Mouse (Mus musculus): ENCODE data around the gene Ptpn14. TPM values are rescaled to one million over a fixed set of nuclear protein-coding genes. Genes with fewer than 3 reads are reported as not detected.

The Ptpn14 gene
- total RNA-seq, 2 experiments from 2014 or later, result 9.7 to 13.0 TPM

DNA sequence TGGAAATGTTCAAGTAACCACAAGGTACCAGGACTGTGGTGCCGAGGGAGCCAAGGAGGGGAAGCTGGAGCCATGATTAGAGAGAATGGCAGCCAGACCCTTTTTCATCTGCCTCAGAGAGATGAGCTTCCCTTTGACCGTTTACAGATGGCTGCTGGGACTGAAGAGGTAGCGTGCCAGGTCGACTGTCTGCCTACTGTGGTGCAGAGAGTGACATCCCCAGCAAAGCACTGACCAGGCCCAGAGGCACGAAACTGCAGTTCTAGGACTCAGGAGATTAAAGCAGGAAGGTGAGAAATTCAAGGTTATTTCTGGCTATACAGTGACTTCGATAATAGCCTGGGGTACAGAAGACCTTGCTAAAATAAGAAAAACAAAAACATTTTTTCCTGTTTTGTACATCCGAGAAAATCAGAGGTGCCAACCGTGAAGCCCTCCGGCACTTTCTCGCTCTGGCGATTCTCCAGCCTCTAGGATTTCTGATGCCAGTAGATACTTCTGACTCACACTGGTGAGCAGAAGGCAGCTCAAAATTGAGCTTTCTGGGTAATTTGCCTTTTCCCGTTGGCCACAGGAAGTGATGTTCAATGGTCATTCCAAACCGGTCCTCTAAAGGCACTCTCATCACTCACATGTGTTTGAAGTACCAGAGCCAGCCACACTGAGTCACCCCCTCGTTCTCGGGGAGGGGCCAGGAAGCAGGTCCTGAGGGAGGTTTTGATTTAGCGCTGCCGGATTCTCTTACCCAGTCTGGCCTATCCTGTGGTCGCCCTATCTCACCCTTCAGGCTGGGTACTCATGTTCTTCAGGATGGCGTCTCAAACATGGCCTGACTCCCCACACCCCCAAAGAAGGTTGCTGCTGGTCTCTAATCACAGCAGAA is 11.9 kb upstream of the Ptpn14 start:
- no peak for DNase-seq
- intact Hi-C loops (cut with DNase I), result no loop called here

DNA sequence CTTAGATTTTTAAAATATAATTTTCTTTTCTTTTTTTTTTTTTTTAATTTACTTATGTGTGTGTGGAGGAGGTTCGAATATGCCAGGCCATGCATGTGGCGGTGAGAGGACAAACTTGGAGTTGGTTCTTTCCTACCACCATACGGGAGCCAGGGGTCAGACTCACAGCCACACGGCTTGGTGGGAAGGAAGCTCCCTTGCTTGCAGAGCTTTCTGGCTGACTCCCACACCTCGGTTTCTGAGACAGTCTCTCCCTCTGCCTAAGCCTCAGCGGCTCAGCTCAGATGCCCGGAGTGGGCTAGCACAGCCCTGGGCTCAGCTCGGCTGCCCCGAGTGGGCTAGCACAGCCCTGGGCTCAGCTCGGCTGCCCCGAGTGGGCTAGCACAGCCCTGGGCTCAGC is 10.5 kb upstream of the Ptpn14 start:
- intact Hi-C loops (cut with DNase I), result no loop called here
- DNase-seq, result no peak

DNA sequence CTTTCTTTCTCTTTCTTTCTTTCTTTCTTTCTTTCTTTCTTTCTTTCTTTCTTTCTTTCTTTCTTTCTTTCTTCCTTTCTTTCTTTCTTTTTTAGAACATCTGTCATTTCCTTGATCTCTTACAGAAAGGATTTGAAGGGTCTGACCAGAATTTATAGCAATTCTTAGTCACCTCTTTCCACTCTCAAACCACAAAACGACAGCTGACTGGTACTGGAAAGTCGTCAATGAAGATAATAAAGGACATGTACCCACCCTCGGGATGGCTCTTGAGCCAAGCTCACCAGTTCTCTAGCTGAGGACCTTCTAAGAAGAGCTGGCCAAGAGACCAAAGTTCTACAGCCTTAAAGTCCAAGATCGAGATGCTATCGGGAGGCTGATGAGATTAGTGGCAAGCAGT is 9.5 kb upstream of the Ptpn14 start:
- DNase-seq, result no peak
- intact Hi-C loops (cut with DNase I), result no loop called here

DNA sequence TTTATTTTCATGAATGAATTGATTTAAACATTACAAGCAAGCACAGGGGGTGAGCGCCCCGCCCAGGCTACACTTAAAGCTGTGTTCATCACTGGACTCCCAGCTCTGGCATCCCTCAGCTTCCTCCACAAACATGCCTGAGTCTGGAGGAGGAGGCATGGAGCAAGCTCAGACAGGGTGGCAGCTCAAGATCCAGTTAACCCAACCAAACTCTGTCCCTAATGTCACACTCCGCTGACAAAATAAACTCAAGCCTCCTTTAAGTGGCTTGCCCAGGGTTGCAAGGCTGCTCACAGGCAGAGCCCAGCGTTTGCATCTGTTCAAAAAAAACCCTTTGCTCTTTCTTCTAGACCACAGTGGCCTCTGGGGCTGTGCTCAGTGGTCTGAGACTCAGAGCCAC is 1.9 kb upstream of the Ptpn14 start:
- no peak for DNase-seq
- intact Hi-C loops (cut with DNase I), result no loop called here

DNA sequence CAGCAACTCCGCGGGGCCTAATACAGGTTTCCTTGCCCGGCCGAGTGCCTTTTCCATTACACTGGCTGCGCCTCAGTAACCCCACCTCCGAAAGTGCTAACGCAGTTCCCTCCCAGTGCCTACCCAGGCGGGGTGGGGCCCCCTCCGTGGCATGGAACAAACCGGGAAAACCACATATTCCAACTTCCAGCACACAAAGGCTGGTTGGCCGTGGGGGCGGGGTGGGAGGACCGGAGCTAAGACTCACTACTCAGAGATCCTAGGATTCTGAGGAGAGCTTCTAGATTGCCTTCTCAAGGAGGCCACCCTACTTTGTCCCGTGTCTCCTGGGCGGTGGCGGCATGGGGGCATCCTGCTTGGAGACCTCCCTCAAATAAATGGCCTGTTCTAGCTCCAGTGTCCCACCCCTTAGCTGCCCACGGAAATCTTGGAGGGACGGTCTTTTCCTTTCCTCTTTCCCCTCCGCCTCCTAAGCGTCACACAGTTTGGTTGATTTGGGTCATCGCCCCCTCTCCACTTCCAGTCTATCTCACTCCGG is 653 bp upstream of the Ptpn14 start:
- intact Hi-C loops (cut with DNase I), result no loop called here
- peak in 1 of 2 experiments; percentile 65 for DNase-seq

DNA sequence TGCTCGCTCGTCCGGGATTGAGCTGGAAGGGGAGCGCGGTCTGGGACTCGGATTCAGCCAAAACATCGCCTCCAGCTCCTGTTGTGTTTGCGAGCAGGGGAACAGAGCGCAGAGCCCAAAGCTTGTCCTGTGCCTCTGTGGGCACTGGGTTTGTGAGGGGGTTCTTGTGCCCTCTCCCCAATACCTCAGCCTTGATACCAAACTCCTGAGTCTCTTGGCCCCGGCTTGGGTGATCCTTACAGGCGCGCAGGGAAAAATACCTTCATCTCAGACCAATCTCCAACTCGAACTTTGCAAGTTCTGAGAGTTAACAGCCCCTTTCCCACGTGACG is 682 bp downstream of the Ptpn14 start:
- DNase-seq, result no peak
- intact Hi-C loops (cut with DNase I), result loop anchor here (2.0 kb wide), 1 partner anchor 82 kb away; no protein-coding TSS in a partner anchor

DNA sequence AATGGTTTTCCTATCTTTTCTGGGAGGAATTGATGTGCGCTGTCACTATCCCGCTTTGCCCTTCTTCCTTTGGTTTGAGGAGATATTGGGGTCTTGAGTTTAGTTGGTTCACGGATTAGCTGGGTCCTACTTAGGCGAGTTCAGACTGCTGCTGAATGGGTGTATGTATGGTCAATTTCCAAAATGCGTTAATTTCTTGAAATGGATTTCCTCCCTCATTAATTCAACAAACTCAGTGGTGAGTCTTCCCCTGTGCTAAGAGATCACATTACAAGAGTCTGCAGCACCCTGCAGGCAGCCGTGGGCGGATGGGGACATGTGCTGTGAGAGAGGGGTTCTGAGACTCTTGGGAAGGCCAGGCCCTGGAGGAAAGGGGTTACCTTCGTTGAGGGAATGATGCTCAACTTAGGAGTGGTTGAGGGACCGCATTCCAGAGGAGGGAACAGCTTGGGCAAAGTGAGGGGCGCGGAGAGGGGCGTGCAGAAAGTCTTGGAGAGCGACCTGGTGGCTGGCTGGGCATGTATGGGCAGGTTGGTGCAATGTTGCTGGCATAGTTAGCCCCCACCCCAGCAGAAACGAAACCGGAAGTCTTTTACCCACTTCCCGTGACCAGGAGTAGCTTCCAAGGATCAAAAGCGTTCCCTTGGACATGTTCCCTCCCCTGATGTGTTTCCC is 1.2 kb downstream of the Ptpn14 start:
- no peak for DNase-seq
- intact Hi-C loops (cut with DNase I), result loop anchor here (2.0 kb wide), 1 partner anchor 82 kb away; no protein-coding TSS in a partner anchor

DNA sequence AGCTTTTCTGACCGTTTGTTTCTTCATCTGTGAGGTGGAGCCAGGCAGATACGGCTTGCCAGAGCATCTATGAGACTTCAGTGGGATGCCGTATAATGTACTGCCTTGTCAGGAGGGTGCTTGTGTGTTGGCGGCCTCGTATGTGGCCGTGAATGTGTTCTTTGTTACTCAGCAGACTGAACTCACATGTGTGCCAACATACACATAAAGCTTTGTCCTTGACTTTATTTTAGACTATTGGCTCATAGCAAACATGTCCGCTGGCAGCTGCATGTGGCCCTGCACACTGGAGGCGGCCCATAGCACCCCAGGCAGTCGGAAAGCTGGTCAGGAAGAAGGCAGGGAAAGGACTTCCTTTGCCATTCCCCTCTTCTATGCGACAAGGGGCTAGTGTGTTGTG is 3.6 kb downstream of the Ptpn14 start:
- intact Hi-C loops (cut with DNase I), result no loop called here
- DNase-seq, result no peak

DNA sequence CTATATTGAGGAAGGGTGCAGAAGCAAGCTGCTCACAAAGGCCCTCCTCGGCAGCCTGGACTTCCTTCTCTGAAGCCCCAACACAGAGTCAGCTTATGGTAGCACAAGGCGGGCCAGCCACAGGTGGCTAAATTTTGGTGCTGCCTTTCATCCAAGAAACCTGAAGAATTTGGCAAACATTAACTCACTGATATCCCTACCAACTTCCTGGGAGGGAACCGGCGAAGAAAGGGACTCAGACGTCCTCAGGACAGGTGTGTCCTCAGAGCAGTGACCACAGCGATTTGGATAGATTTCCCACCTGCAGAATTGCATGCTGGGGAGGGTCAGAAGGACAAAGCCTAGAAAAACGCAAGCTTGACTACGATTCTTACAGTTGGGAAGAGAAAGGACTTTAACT is 4.1 kb downstream of the Ptpn14 start:
- intact Hi-C loops (cut with DNase I), result no loop called here

DNA sequence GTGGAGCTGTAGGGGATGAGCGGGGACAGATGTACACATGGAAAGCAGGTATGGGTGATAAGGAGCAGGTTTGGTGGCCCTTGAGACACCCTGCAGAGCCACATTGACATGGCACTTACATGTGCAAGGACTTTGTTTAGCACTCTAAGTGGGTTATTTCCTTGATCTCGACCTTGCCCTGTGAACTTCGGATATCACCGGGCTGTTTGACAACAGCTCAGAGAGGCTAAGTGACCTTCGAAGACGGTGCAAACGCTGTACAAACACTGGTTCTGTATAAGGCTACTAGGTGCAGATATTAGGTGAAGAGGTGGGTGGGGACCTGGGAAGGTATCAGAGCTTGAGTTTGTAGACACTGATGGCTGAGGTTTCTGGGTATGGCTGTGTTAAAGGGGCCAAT is 12.0 kb downstream of the Ptpn14 start:
- no peak for DNase-seq
- intact Hi-C loops (cut with DNase I), result no loop called here

More for the DNA sequence above, 4.1 kb downstream of the Ptpn14 start:
- DNase-seq, result no peak

DNA sequence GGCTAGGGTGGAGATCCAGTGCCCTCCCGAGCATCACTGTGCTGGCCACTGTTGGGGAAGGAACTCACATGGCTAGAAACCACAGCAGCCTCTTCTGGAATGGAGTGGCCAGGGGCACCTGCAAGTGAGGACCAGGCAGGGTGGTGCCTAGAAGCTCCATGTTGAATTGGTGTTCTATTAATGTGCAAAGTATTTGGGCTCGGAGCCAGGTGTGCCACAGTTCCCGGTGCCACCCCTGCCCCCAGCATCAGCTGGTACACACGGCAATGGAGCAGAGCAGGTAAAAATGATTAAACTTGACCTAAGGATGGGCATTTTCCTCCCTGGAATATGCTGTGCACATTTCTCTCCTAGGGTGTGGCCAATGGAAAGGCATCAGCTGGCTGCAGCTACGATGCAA is 14.0 kb downstream of the Ptpn14 start:
- intact Hi-C loops (cut with DNase I), result no loop called here
- DNase-seq, result no peak

DNA sequence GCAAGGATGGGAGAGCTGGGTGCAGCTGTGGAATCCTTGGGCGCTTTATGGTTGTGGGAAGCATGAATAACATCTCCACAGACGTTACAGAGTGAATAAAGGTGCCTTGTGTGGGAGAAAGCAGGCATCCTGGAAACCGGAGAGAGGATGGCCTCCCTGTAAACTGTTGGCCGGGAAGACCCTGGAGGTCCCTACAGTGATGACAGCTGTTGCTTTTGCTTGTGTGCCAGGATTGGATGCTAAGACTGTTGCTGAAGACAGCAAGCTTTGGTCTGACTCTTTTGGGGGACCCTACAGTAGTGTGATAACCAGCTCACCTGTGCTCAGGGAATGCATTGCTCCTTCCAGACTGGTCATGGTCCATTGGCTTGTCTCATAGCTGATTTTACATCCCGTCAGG is 15.1 kb downstream of the Ptpn14 start:
- DNase-seq, result no peak
- intact Hi-C loops (cut with DNase I), result no loop called here

DNA sequence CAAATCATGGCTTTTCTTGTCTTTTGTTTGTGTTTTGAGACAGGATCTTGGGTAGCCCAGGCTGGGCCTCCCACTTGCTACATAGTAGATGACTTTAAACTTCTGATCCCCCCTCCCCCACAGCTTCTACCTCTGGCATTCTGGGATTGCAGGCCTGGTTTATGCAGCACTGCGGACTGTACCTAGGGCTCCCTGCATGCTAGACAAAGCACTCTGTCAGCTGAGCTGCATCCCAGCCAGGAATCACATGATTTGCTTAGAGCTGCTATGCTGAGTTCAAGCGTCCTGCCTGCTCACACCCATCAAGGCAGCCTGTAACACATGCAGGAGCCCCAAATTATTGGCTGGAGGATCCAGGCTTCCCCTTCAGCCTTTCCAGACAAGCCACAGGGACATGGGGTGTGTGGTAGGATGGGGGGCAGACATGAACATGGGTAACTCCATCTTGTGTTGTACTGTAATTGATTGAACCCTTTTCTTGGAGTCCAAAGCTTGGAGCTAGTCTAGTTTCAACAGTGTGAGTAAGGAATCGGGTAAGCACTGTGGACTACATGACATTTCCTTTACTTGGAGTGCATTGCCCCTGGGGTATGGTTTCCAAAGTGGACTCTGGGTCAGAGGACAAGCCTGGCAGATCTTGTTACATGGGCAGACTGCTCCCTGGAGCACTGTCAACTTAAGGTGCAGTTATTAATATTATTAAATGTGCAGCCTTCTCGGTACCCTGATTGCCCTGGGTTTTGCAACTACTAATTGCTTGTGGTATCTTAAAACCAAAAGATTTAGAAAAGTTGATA is 17.0 kb downstream of the Ptpn14 start:
- peak in 1 of 2 experiments; percentile 20 for DNase-seq
- intact Hi-C loops (cut with DNase I), result no loop called here

DNA sequence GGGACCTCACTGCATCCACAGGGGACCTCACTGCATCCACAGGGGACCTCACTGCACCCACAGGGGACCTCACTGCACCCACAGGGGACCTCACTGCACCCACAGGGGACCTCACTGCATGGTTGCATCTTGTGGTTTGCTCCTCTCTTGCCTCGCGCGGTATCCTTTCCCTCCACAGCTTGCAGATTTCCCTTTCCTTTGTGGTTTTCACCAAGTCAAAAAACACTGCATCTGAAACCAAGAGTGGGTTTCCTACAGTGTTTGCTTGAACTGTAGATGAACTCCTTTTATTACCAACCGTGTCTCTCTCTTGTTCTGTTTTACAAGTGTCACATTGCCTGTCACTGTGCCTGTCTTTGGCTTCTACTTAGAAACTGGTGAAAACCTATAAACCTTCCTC is 18.5 kb downstream of the Ptpn14 start:
- intact Hi-C loops (cut with DNase I), result no loop called here
- no peak for DNase-seq

DNA sequence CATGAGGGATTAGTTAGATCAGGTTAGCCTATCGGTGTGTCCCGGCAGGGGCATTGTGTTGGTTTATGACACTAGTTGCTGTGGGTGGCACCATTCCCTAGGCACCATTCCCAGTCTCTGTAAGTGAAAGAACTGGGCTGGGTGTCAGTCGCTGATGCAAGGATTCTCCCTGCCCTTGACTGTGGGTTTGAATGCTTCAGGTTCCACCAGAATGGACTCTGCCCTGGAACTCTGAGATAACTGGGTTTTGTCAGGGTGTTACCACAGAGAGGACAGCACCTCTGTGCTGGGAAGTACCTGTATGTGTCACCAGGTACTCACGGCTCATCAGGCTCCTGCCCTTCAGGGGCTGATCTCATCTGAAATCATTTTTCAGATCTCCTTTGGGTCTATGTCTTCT is 21.7 kb downstream of the Ptpn14 start:
- no peak for DNase-seq
- intact Hi-C loops (cut with DNase I), result no loop called here

DNA sequence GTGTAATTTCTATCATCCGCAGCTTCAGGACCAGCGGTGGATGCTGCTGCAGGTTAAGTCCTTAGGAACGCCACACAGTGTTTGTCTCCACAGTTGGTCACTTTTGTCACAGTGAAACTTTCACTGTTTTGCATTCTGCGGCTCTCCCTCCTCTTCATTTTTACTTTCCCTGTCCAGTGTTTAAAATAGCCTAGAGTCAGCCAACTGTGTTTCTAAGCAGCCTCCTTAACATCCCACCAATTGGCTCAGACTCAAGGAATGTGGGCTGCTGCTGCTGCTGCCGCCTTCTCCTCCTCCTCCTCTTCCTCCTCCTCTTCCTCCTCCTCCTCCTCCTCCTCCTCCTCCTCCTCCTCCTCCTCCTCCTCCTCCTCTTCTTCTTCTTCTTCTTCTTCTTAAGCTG is 22.2 kb downstream of the Ptpn14 start:
- intact Hi-C loops (cut with DNase I), result no loop called here
- DNase-seq, result no peak

DNA sequence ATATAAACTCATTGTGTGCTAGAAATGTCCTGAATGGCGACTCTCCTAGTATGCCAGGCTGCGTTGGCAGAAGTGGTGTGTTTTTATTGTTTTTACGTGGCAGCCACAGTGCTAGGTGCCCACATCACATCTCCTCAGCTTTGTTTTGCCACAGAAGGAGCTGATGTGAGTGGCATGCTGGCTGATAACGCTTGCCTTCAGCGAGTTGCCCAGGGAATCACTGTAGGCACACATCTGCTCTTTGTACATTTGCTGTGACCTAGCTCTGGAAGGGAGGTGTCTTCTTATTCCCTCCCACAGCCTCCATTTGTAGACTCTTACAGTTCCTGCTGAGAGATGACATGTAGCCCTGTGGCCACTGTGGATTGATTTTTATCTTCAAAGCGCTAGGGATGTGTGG is 24.2 kb downstream of the Ptpn14 start:
- intact Hi-C loops (cut with DNase I), result no loop called here
- DNase-seq, result no peak

DNA sequence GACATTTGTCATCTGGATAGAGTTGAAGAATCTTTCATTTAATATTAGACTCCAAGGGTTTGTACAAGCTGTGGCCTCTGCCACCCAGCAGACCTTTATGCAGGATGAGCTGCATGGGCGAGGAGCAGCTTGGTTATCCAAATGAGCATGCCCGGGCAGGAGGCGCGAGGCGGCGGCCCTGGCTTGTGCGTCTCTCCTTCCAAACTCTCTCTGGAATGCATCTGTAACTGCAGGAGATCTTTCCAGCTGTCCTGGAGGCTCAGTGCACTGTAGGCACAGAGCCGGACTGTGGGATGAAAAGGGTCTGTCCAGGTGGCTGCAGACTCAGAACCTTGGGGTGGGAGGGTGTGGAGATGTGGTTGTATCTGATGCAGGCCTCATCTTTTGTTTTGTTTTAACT is 27.0 kb downstream of the Ptpn14 start:
- intact Hi-C loops (cut with DNase I), result no loop called here
- peak in 1 of 2 experiments; percentile 11 for DNase-seq

DNA sequence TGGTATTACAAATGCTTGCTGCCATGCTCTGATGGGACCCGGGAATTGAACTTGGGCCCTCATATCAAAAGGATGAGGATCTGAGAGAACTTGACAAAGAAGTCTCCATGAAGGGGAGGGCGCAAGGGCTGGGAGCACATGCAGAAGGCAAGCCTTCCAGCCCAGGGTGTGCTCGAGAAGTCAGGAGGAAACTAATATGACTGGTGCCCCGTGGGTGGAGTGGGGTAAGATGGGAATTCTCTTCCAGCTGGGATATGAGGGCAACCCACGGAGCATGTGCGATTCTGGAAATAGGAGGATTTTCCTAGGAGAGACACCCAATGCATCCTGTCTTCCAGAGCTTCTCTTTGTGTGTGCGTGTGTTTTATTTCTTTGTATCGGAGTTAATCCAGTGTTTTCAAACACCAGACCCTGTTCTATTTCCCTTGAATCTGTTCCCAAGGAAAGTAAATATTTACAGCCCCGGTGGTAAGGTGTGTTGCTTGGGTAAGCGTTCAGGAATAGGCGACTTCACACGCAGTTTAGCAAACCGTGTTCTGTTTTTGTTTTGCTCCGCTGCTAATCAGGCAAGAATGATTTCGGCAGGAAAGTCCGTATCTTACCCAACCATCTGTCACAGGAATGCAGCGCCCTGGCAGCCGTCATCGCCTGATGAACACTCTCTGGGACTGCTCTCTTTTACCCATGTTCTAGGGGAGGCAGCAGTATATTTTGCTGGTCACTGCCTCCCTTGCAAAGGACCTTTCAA is 28.4 kb downstream of the Ptpn14 start:
- intact Hi-C loops (cut with DNase I), result no loop called here
- no peak for DNase-seq

DNA sequence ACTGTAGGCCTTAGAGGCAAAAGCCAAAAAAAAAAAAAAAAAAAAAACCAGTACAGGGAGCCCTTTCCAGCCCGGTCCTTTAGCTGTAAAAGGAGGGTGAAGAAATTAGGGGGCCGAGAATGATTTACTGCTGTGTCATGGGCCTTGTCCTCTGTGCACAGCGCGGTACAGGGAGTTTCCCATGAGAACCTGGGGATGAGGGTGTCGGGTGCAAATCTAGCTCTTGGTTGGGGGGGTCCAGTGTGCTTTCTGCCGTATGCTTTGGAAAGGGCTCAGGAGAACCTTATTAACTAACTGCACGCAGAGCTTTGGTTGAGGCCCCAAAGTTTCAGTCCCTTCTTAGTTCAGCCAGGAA is 29.0 kb downstream of the Ptpn14 start:
- DNase-seq, result no peak
- intact Hi-C loops (cut with DNase I), result no loop called here

All from gastrocnemius, postnatal 36 days (tissue).